In genomic region chr9:71519836-71520235, GRCm38 (mm10) we compare ENCODE assay signal across 10 mouse cellular contexts.
"Had no signal": no experiment of that assay in that cellular context is flagged by ENCODE, and none has a peak within 500 bp of the region (broad histone marks: within the 10 kb centered on the region; RNA-seq: fewer than 3 reads in every experiment).

No protein-coding gene starts in this region.

- H3K4me3 ChIP-seq: left cerebral cortex, adult 2 months; liver, embryonic 13.5 days; midbrain, embryonic 13.5 days; stomach, embryonic 15.5 days had no signal

- H3K27ac ChIP-seq: left cerebral cortex, adult 2 months; liver, embryonic 13.5 days; midbrain, embryonic 13.5 days; stomach, embryonic 15.5 days had no signal

- H3K9ac ChIP-seq: liver, embryonic 13.5 days; liver, postnatal 0 days; midbrain, embryonic 13.5 days; stomach, embryonic 15.5 days had no signal

- DNase-seq: kidney, adult 8-10 months; liver; liver, embryonic 13.5 days; liver, postnatal 0 days; lung, postnatal 36 days; right cerebral cortex, postnatal 14 days; thymus, postnatal 36 days had no signal

- H3K36me3 ChIP-seq: liver, embryonic 13.5 days; midbrain, embryonic 13.5 days; stomach, embryonic 15.5 days had no signal

- ATAC-seq: liver, postnatal 0 days; midbrain, embryonic 13.5 days had no signal

- H3K9me3 ChIP-seq: liver, embryonic 13.5 days; midbrain, embryonic 13.5 days; stomach, embryonic 15.5 days had no signal

- H3K4me2 ChIP-seq: liver, embryonic 13.5 days; midbrain, embryonic 13.5 days; stomach, embryonic 15.5 days had no signal

- H3K27me3 ChIP-seq: liver, embryonic 13.5 days; midbrain, embryonic 13.5 days; stomach, embryonic 15.5 days had no signal

- H3K4me1 ChIP-seq: liver, embryonic 13.5 days; midbrain, embryonic 13.5 days; stomach, embryonic 15.5 days had no signal
